In genomic region chr15:78401345-78401744, GRCm38 (mm10) we compare ENCODE assay signal across 11 mouse cellular contexts. TPM values are rescaled to one million over a fixed set of nuclear protein-coding genes. Genes with fewer than 3 reads are reported as not detected.
DNase-seq lines count a peak whose midpoint lies in the region; ATAC-seq lines count a peak whose summit lies in the region.
"Had no signal": no experiment of that assay in that cellular context is flagged by ENCODE, and none has a peak within 500 bp of the region (broad histone marks: within the 10 kb centered on the region; RNA-seq: fewer than 3 reads in every experiment).

No protein-coding gene starts in this region.

- H3K36me3 ChIP-seq in kidney, embryonic 15.5 days, result no peaks in the 10 kb centered on the region
- no peaks in the 10 kb centered on the region for H3K36me3 ChIP-seq in stomach, embryonic 16.5 days (ENCODE audit: control insufficient read depth, insufficient read depth, low read length)

- no peak overlapping the region for H3K4me3 ChIP-seq in kidney, embryonic 15.5 days (replicated peaks)
- H3K4me3 ChIP-seq in stomach, embryonic 16.5 days (replicated peaks; ENCODE audit: low read length), result no peak overlapping the region

- no peak for ATAC-seq in kidney, embryonic 15.5 days (replicated peaks; ENCODE audit: low FRiP score)
- no peak for ATAC-seq in stomach, embryonic 16.5 days (ENCODE audit: insufficient read depth, low FRiP score)
- ATAC-seq: Patski had no signal

- no peak overlapping the region for H3K9ac ChIP-seq in kidney, embryonic 15.5 days
- peak overlapping the region; percentile 12; the same call in 1 of the 2 replicates for H3K9ac ChIP-seq in stomach, embryonic 16.5 days (ENCODE audit: low read length)

- no peak overlapping the region for H3K4me2 ChIP-seq in kidney, embryonic 15.5 days
- peak overlapping the region; percentile 90; the same call in 1 of the 2 replicates for H3K4me2 ChIP-seq in stomach, embryonic 16.5 days (ENCODE audit: low read depth, low read length)

- WGBS in kidney, embryonic 15.5 days, result 73% methylated on average over 6 of the region's 6 CpGs
- 70% methylated on average over 6 of the region's 6 CpGs for WGBS in stomach, embryonic 16.5 days

- H3K4me1 ChIP-seq in kidney, embryonic 15.5 days, result peaks cover 40% of the 10 kb centered on the region
- peaks cover 38% of the 10 kb centered on the region for H3K4me1 ChIP-seq in stomach, embryonic 16.5 days (ENCODE audit: control insufficient read depth, insufficient read depth, low read length)

- peak; percentile 39 for DNase-seq in adrenal gland, postnatal 14 days
- DNase-seq in adrenal gland, postnatal 4 days (ENCODE audit: low spot score in 2 of 2), result no peak
- DNase-seq in kidney, adult 8-10 months, result no peak
- peak; percentile 29 for DNase-seq in retina, postnatal 1 day
- DNase-seq in retina, embryonic 14.5 days (ENCODE audit: low spot score), result no peak
- no peak for DNase-seq in right cerebral cortex, adult 18-20 months

- H3K27me3 ChIP-seq in kidney, embryonic 15.5 days, result no peaks in the 10 kb centered on the region
- no peaks in the 10 kb centered on the region for H3K27me3 ChIP-seq in stomach, embryonic 16.5 days (ENCODE audit: control insufficient read depth, insufficient read depth, low read length)
- H3K27me3 ChIP-seq: Patski had no signal

- H3K27ac ChIP-seq in kidney, embryonic 15.5 days, result 0 out of 2 replicates have a peak overlapping the region, but pooled peaks have one; percentile 4
- peak overlapping the region; percentile 99 for H3K27ac ChIP-seq in stomach, embryonic 16.5 days (ENCODE audit: low read length)

- no peaks in the 10 kb centered on the region for H3K9me3 ChIP-seq in kidney, embryonic 15.5 days (replicated peaks)
- H3K9me3 ChIP-seq in stomach, embryonic 16.5 days (replicated peaks; ENCODE audit: control insufficient read depth, low read length), result no peaks in the 10 kb centered on the region

RNA-seq across cellular contexts. Expression of gene Tst, which starts 4.4 kb away (rescaled TPM):
- 167 and 212 TPM in 2 replicates for total RNA-seq in adrenal gland, postnatal 14 days (2021)
- 100 to 1,000 TPM; 217 to 242 TPM for total RNA-seq in adrenal gland, postnatal 4 days (2021)
- polyA plus RNA-seq in kidney, embryonic 15.5 days (2015; fragmentation: Nextera tagmentation; extraction: Ambion mirVana), result 44.3 and 52.1 TPM in 2 replicates
- polyA plus RNA-seq in stomach, embryonic 16.5 days (2015; fragmentation: Nextera tagmentation; extraction: Ambion mirVana), result 123 and 146 TPM in 2 replicates

RNA-seq across cellular contexts. Expression of gene Mpst, which starts 4.9 kb away (rescaled TPM):
- 43.6 and 57.0 TPM in 2 replicates for total RNA-seq in adrenal gland, postnatal 14 days (2021)
- total RNA-seq in adrenal gland, postnatal 4 days (2021), result 10 to 100 TPM; 52.8 to 53.8 TPM
- 3.3 and 4.1 TPM in 2 replicates for polyA plus RNA-seq in kidney, embryonic 15.5 days (2015; fragmentation: Nextera tagmentation; extraction: Ambion mirVana)
- polyA plus RNA-seq in stomach, embryonic 16.5 days (2015; fragmentation: Nextera tagmentation; extraction: Ambion mirVana), result 6.8 TPM in 2 replicates

RNA-seq across cellular contexts. Expression of gene Tex33, which starts 5.6 kb away (rescaled TPM):
- total RNA-seq in adrenal gland, postnatal 14 days (2021), result not detected in 2 replicates
- not detected for total RNA-seq in adrenal gland, postnatal 4 days (2021)
- polyA plus RNA-seq in kidney, embryonic 15.5 days (2015; fragmentation: Nextera tagmentation; extraction: Ambion mirVana), result not detected in 2 replicates
- polyA plus RNA-seq in stomach, embryonic 16.5 days (2015; fragmentation: Nextera tagmentation; extraction: Ambion mirVana), result not detected in 2 replicates
- total RNA-seq: layer of hippocampus, adult 18-20 months; megakaryocyte-erythroid progenitor cell, adult 5-6 weeks had no signal
- polyA plus RNA-seq: Patski had no signal

RNA-seq across cellular contexts. Expression of gene Kctd17, which starts 27.0 kb away (rescaled TPM):
- 83.4 and 88.8 TPM in 2 replicates for total RNA-seq in adrenal gland, postnatal 14 days (2021)
- 100 to 1,000 TPM; 107 to 113 TPM for total RNA-seq in adrenal gland, postnatal 4 days (2021)
- polyA plus RNA-seq in kidney, embryonic 15.5 days (2015; fragmentation: Nextera tagmentation; extraction: Ambion mirVana), result 40.0 and 45.8 TPM in 2 replicates
- 28.1 and 32.0 TPM in 2 replicates for polyA plus RNA-seq in stomach, embryonic 16.5 days (2015; fragmentation: Nextera tagmentation; extraction: Ambion mirVana)
- total RNA-seq: megakaryocyte-erythroid progenitor cell, adult 5-6 weeks had no signal

Comparison
In these comparisons a context has a peak if more than half of its experiments do, and no peak if none do; other contexts are left out.
1. DNase-seq: peak in adrenal gland, postnatal 14 days (single experiment) and retina, postnatal 1 day (single experiment); none in adrenal gland, postnatal 4 days (0 of 2), kidney, adult 8-10 months (0 of 2), retina, embryonic 14.5 days (single experiment) and right cerebral cortex, adult 18-20 months (single experiment).